Mouse (Mus musculus): ENCODE measurements around the gene Nck1.

The Nck1 gene

GRCm38 (mm10) chr9:100545715-100546593 lies at the start of gene Nck1:
Nck1 (minus strand) TSS chr9:100546134.
- DNase-seq, result peak; percentile 99 to 100

GRCm38 (mm10) chr9:100590462-100590861 lies 44.5 kb upstream of the Nck1 start:
- DNase-seq, result no peak

GRCm38 (mm10) chr9:100584031-100584430 lies 38.1 kb upstream of the Nck1 start:
- no peak for DNase-seq

GRCm38 (mm10) chr9:100582883-100583575 lies 37.1 kb upstream of the Nck1 start:
- peak; percentile 52 to 70 for DNase-seq

GRCm38 (mm10) chr9:100581543-100582492 lies 35.9 kb upstream of the Nck1 start:
- peak; percentile 91 to 92 for DNase-seq

- no peak for DNase-seq
Measured at GRCm38 (mm10) chr9:100580196-100580740, 34.3 kb upstream of the Nck1 start.

- DNase-seq, result no peak
Measured at GRCm38 (mm10) chr9:100573942-100574341, 28.0 kb upstream of the Nck1 start.

- DNase-seq, result no peak
Measured at GRCm38 (mm10) chr9:100573300-100573699, 27.4 kb upstream of the Nck1 start.

- DNase-seq, result no peak
Measured at GRCm38 (mm10) chr9:100571511-100571910, 25.6 kb upstream of the Nck1 start.

- DNase-seq, result peak; percentile 37 to 55
Measured at GRCm38 (mm10) chr9:100570626-100571233, 24.8 kb upstream of the Nck1 start, which contains the start of gene Slc35g2. Slc35g2 (minus strand) TSS chr9:100571090.

GRCm38 (mm10) chr9:100569798-100570625 lies 24.1 kb upstream of the Nck1 start:
- DNase-seq, result peak; percentile 51 to 77

GRCm38 (mm10) chr9:100560251-100560890 lies 14.4 kb upstream of the Nck1 start:
- DNase-seq, result no peak

GRCm38 (mm10) chr9:100558991-100559390 lies 13.1 kb upstream of the Nck1 start:
- DNase-seq, result no peak

- DNase-seq, result no peak
Measured at GRCm38 (mm10) chr9:100558023-100558573, 12.2 kb upstream of the Nck1 start.

GRCm38 (mm10) chr9:100555686-100556085 lies 9.8 kb upstream of the Nck1 start:
- no peak for DNase-seq

GRCm38 (mm10) chr9:100548313-100548712 lies 2.4 kb upstream of the Nck1 start:
- peak in 1 of 2 experiments; percentile 36 for DNase-seq

GRCm38 (mm10) chr9:100546594-100546910 lies 618 bp upstream of the Nck1 start:
- DNase-seq, result peak in 1 of 2 experiments; percentile 40

- DNase-seq, result peak in 1 of 2 experiments; percentile 72
Measured at GRCm38 (mm10) chr9:100544948-100545714, 803 bp downstream of the Nck1 start.

- DNase-seq, result no peak
Measured at GRCm38 (mm10) chr9:100535618-100536262, 10.2 kb downstream of the Nck1 start.

Data from kidney, postnatal 25 days (tissue).